Mouse (Mus musculus): ENCODE data around the gene Insig2. TPM values are rescaled to one million over a fixed set of nuclear protein-coding genes. Genes with fewer than 3 reads are reported as not detected.

Gene Insig2
- total and polyA plus RNA-seq, 3 experiments = 16.1 to 16.9 TPM; not detected in 1

- no peak overlapping the region for H3K9ac ChIP-seq (ENCODE audit: control insufficient read depth, low read depth, low read length, poor library complexity, severe bottlenecking)
- no peaks in the 10 kb centered on the region for H3K36me3 ChIP-seq (ENCODE audit: control insufficient read depth in 1 of 2, insufficient read depth in 2 of 2, low read length in 2 of 2)
- H3K9me3 ChIP-seq (replicated peaks; ENCODE audit: insufficient read depth, low read length) = no peaks in the 10 kb centered on the region
- no peaks in the 10 kb centered on the region for H3K4me1 ChIP-seq (ENCODE audit: control insufficient read depth in 1 of 2, insufficient read depth in 2 of 2, low read length in 2 of 2)
- no peaks in the 10 kb centered on the region for H3K27me3 ChIP-seq (ENCODE audit: control insufficient read depth in 1 of 2, insufficient read depth in 2 of 2, low read length in 2 of 2)
- TF ChIP-seq NELFE (IDR thresholded peaks at IDR 0.05; ENCODE audit: low read depth, low read length) (no peak), USF2 (IDR thresholded peaks at IDR 0.05; ENCODE audit: borderline replicate concordance in 1 of 2, insufficient read depth in 1 of 2, low read depth in 1 of 2, low read length in 2 of 2) (no peak), SMC3 (IDR thresholded peaks at IDR 0.05; ENCODE audit: low read depth, low read length) (no peak), TCF12 (IDR thresholded peaks at IDR 0.05; ENCODE audit: low read depth, low read length) (no peak), JUND (IDR thresholded peaks at IDR 0.05; ENCODE audit: low read depth, low read length) (no peak), SIN3A (IDR thresholded peaks at IDR 0.05; ENCODE audit: low read length) (no peak), TAL1 (IDR thresholded peaks at IDR 0.05; ENCODE audit: low read length) (no peak), GABPA (IDR thresholded peaks at IDR 0.05; ENCODE audit: low read depth, low read length) (no peak), UBTF (IDR thresholded peaks at IDR 0.05; ENCODE audit: borderline replicate concordance, insufficient read depth, low read depth, low read length) (no peak), ETS1 (IDR thresholded peaks at IDR 0.05; ENCODE audit: low read depth, low read length) (no peak)
- no peaks in the 10 kb centered on the region for H3K79me2 ChIP-seq (ENCODE audit: control insufficient read depth, insufficient read depth, low read length, poor library complexity)
- no peak overlapping the region for H3K27ac ChIP-seq (ENCODE audit: control insufficient read depth, low read depth, low read length)
- no peak overlapping the region for H3K4me3 ChIP-seq (ENCODE audit: control insufficient read depth in 1 of 2, insufficient read depth in 1 of 2, low read depth in 2 of 2, low read length in 2 of 2)
- DNase-seq (ENCODE audit: low read depth, low spot score) = no peak
Measured at GRCm38 (mm10) chr1:121360561-121360960, 28.2 kb upstream of the Insig2 start.

GRCm38 (mm10) chr1:121359680-121360079 is 27.3 kb upstream of the Insig2 start:
- TF ChIP-seq ETS1 (IDR thresholded peaks at IDR 0.05; ENCODE audit: low read depth, low read length) (no peak), MYC (IDR thresholded peaks at IDR 0.05; ENCODE audit: low read depth, low read length) (no peak), POLR2AphosphoS2 (IDR thresholded peaks at IDR 0.05; ENCODE audit: low read length) (no peak), MEF2A (IDR thresholded peaks at IDR 0.05; ENCODE audit: extremely low read depth, insufficient replicate concordance, low read depth, low read length, poor library complexity, severe bottlenecking) (no peak), EP300 (IDR thresholded peaks at IDR 0.05; ENCODE audit: low read depth in 1 of 2, low read length in 2 of 2) (no peak), BHLHE40 (IDR thresholded peaks at IDR 0.05; ENCODE audit: borderline replicate concordance, low read depth, low read length) (no peak), POLR2A (IDR thresholded peaks at IDR 0.05; ENCODE audit: control insufficient read depth in 1 of 2, insufficient read depth in 1 of 2, low read depth in 1 of 2, low read length in 2 of 2, poor library complexity in 1 of 2) (no peak), RCOR1 (IDR thresholded peaks at IDR 0.05; ENCODE audit: low read depth, low read length) (no peak), E2F4 (IDR thresholded peaks at IDR 0.05; ENCODE audit: borderline replicate concordance, low read depth, low read length) (no peak), NELFE (IDR thresholded peaks at IDR 0.05; ENCODE audit: low read depth, low read length) (no peak), CHD1 (IDR thresholded peaks at IDR 0.05; ENCODE audit: low read depth, low read length) (no peak), MYB (IDR thresholded peaks at IDR 0.05; ENCODE audit: low read depth, low read length) (no peak), TCF12 (IDR thresholded peaks at IDR 0.05; ENCODE audit: low read depth, low read length) (no peak), MAFK (IDR thresholded peaks at IDR 0.05; ENCODE audit: borderline replicate concordance, low read depth, low read length) (no peak), CHD2 (IDR thresholded peaks at IDR 0.05; ENCODE audit: low read length) (no peak), TAL1 (IDR thresholded peaks at IDR 0.05; ENCODE audit: low read length) (no peak), GATA1 (IDR thresholded peaks at IDR 0.05; ENCODE audit: low read depth, low read length) (no peak), SIN3A (IDR thresholded peaks at IDR 0.05; ENCODE audit: low read length) (no peak), CTCF (IDR thresholded peaks at IDR 0.05 in 2 of 3, conservative IDR thresholded peaks at IDR 0.05 in 1 of 3; ENCODE audit: control insufficient read depth in 1 of 3, insufficient read depth in 1 of 3, low read depth in 2 of 3, low read length in 3 of 3, poor library complexity in 1 of 3, severe bottlenecking in 1 of 3) (no peak), POLR2AphosphoS5 (IDR thresholded peaks at IDR 0.05; ENCODE audit: borderline replicate concordance, low read depth, low read length) (no peak)
- Histone ChIP-seq H3K79me2 (ENCODE audit: control insufficient read depth, insufficient read depth, low read length, poor library complexity) (no peaks in the 10 kb centered on the region), H3K9ac (ENCODE audit: control insufficient read depth, low read depth, low read length, poor library complexity, severe bottlenecking) (no peak overlapping the region), H3K36me3 (ENCODE audit: control insufficient read depth in 1 of 2, insufficient read depth in 2 of 2, low read length in 2 of 2) (no peaks in the 10 kb centered on the region), H3K9me3 (replicated peaks; ENCODE audit: insufficient read depth, low read length) (no peaks in the 10 kb centered on the region), H3K27me3 (ENCODE audit: control insufficient read depth in 1 of 2, insufficient read depth in 2 of 2, low read length in 2 of 2) (no peaks in the 10 kb centered on the region), H3K4me3 (ENCODE audit: control insufficient read depth in 1 of 2, insufficient read depth in 1 of 2, low read depth in 2 of 2, low read length in 2 of 2) (no peak overlapping the region), H3K4me1 (ENCODE audit: control insufficient read depth in 1 of 2, insufficient read depth in 2 of 2, low read length in 2 of 2) (no peaks in the 10 kb centered on the region), H3K27ac (ENCODE audit: control insufficient read depth, low read depth, low read length) (no peak overlapping the region)
- no peak for DNase-seq (ENCODE audit: low read depth, low spot score)

All from MEL (cell line).